ENCODE assay signal across 15 mouse cellular contexts in the genomic region with DNA sequence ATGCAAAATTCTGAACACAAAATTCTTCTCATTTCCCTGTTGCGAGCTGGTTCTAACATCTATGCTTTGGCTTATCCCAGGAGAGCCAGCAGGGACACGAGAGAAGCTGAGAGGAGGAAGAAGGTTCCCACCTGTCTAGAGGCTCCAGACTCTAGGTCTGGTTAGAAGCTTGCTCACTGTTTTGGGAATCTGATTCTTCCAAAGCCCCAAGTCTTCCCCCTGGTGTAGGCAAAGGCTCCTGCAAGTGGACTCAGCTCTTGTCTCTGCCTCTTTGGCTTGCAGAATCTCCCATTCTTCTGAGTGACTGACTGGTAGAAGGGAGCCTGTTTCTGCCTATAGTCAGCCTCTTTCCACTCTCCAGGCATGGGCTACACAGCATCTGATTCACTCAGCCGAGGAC.
A peak's percentile ranks its signal among the peaks of the same experiment; 100 is the strongest.
DNase-seq lines count a peak whose midpoint lies in the region; ATAC-seq and TF ChIP-seq lines count a peak whose summit lies in the region.
"Had no signal": no experiment of that assay in that cellular context is flagged by ENCODE, and none has a peak within 500 bp of the region (broad histone marks: within the 10 kb centered on the region; RNA-seq: fewer than 3 reads in every experiment).

No protein-coding gene starts in this region.

- H3K4me2 ChIP-seq in intestine, embryonic 15.5 days (replicated peaks) = no peak overlapping the region
- no peak overlapping the region for H3K4me2 ChIP-seq in neural tube, embryonic 15.5 days
- H3K4me2 ChIP-seq: forebrain, embryonic 15.5 days; liver, embryonic 13.5 days; neural tube, embryonic 12.5 days had no signal

- 0 out of 2 replicates have a peak, but pooled peaks have one; percentile 45 for ATAC-seq in intestine, embryonic 15.5 days
- ATAC-seq in neural tube, embryonic 15.5 days (ENCODE audit: low FRiP score) = no peak

- WGBS in cerebellum, adult 2 months = 77% methylated on average over 3 of the region's 3 CpGs
- WGBS in intestine, embryonic 15.5 days = 76% methylated on average over 3 of the region's 3 CpGs
- WGBS in neural tube, embryonic 15.5 days = 83% methylated on average over 3 of the region's 3 CpGs

- no peak for DNase-seq in cerebellum, adult 2 months
- DNase-seq in cerebellum, adult 9-10 months = no peak
- no peak for DNase-seq in layer of hippocampus, adult 2 months (ENCODE audit: low spot score in 2 of 2)
- no peak for DNase-seq in layer of hippocampus, postnatal 36 days
- DNase-seq in MN1 (ENCODE audit: low spot score) = peak; percentile 7
- no peak for DNase-seq in urinary bladder, adult 18-20 months (ENCODE audit: low spot score in 2 of 2)
- DNase-seq: adrenal gland, postnatal 10 days; heart, adult 18-20 months; kidney, postnatal 14 days; liver, embryonic 13.5 days; thymus, adult 2 months had no signal

- peak; percentile 4; the same call in 1 of the 2 replicates for TF ChIP-seq CTCF in cerebellum, adult 2 months (IDR thresholded peaks at IDR 0.05; ENCODE audit: borderline replicate concordance, insufficient read depth, low read depth, low read length)
- TF ChIP-seq CTCF in layer of hippocampus, adult 2 months (conservative IDR thresholded peaks at IDR 0.05) = peak; percentile 30

- no peaks in the 10 kb centered on the region for H3K27me3 ChIP-seq in cerebellum, adult 2 months (ENCODE audit: control insufficient read depth, insufficient read depth, low read length)
- H3K27me3 ChIP-seq in intestine, embryonic 15.5 days (replicated peaks) = no peaks in the 10 kb centered on the region
- no peaks in the 10 kb centered on the region for H3K27me3 ChIP-seq in neural tube, embryonic 15.5 days (replicated peaks)
- H3K27me3 ChIP-seq: forebrain, embryonic 15.5 days; liver, embryonic 13.5 days; neural tube, embryonic 12.5 days had no signal

- H3K9ac ChIP-seq in intestine, embryonic 15.5 days = no peak overlapping the region
- H3K9ac ChIP-seq in neural tube, embryonic 15.5 days (replicated peaks) = no peak overlapping the region
- H3K9ac ChIP-seq: forebrain, embryonic 15.5 days; liver, embryonic 13.5 days; neural tube, embryonic 12.5 days had no signal

- H3K9me3 ChIP-seq in intestine, embryonic 15.5 days = no peaks in the 10 kb centered on the region
- no peaks in the 10 kb centered on the region for H3K9me3 ChIP-seq in neural tube, embryonic 15.5 days (replicated peaks)
- H3K9me3 ChIP-seq: forebrain, embryonic 15.5 days; liver, embryonic 13.5 days; neural tube, embryonic 12.5 days had no signal

- no peaks in the 10 kb centered on the region for H3K4me1 ChIP-seq in cerebellum, adult 2 months (ENCODE audit: control insufficient read depth, insufficient read depth, low read length)
- H3K4me1 ChIP-seq in intestine, embryonic 15.5 days (replicated peaks) = no peaks in the 10 kb centered on the region
- no peaks in the 10 kb centered on the region for H3K4me1 ChIP-seq in neural tube, embryonic 15.5 days
- H3K4me1 ChIP-seq: forebrain, embryonic 15.5 days; liver, embryonic 13.5 days; neural tube, embryonic 12.5 days had no signal

- no peak overlapping the region for H3K4me3 ChIP-seq in cerebellum, adult 2 months (replicated peaks; ENCODE audit: insufficient read depth, low read depth, low read length)
- H3K4me3 ChIP-seq in layer of hippocampus, adult 2 months = no peak overlapping the region
- H3K4me3 ChIP-seq in intestine, embryonic 15.5 days (replicated peaks) = no peak overlapping the region
- no peak overlapping the region for H3K4me3 ChIP-seq in neural tube, embryonic 15.5 days (replicated peaks)
- H3K4me3 ChIP-seq: forebrain, embryonic 15.5 days; liver, embryonic 13.5 days; neural tube, embryonic 12.5 days had no signal

- no peaks in the 10 kb centered on the region for H3K36me3 ChIP-seq in intestine, embryonic 15.5 days
- H3K36me3 ChIP-seq in neural tube, embryonic 15.5 days = no peaks in the 10 kb centered on the region
- H3K36me3 ChIP-seq: forebrain, embryonic 15.5 days; liver, embryonic 13.5 days; neural tube, embryonic 12.5 days had no signal

- no peak for TF ChIP-seq POLR2A in cerebellum, adult 2 months (IDR thresholded peaks at IDR 0.05; ENCODE audit: borderline replicate concordance, insufficient read depth, low read length)

- H3K27ac ChIP-seq in cerebellum, adult 2 months (ENCODE audit: insufficient read depth, low read length) = no peak overlapping the region
- H3K27ac ChIP-seq in layer of hippocampus, adult 2 months = no peak overlapping the region
- no peak overlapping the region for H3K27ac ChIP-seq in intestine, embryonic 15.5 days
- no peak overlapping the region for H3K27ac ChIP-seq in neural tube, embryonic 15.5 days (replicated peaks)
- H3K27ac ChIP-seq: forebrain, embryonic 15.5 days; liver, embryonic 13.5 days; neural tube, embryonic 12.5 days had no signal
